Mouse (Mus musculus) gastrocnemius, postnatal 4 days (tissue): ENCODE results near the gene Ctsz. TPM values are rescaled to one million over a fixed set of nuclear protein-coding genes. Genes with fewer than 3 reads are reported as not detected.
A peak's percentile ranks its signal among the peaks of the same experiment; 100 is the strongest.

Experiments
- DNase-seq, 2 experiments: peaks; one replicate each; pipeline ENCODE4 v3.0.0; 2021 to 2022; ENCODE audit warnings: low spot score in 2 of 2, mixed read lengths in 2 of 2
- long read RNA-seq, 2 experiments: library from polyadenylated mRNA; stranded (forward); transcript quantifications; one replicate each; pipeline ENCODE4 v2.0.0; 2021
- total RNA-seq, 2 experiments: library from RNA; stranded (reverse); gene quantifications; 2 replicates each; pipeline ENCODE4 v1.2.3; 2021

The Ctsz gene
- 10 to 100 TPM; 80.8 to 95.9 TPM for total RNA-seq
- long read RNA-seq, experiment 1, transcript Ctsz-201 (6 exons, 1,441 nt): major isoform, 150 of 157 reads
- long read RNA-seq, experiment 1, partial matches to known transcripts: 4 of 157 reads
- long read RNA-seq, experiment 1, other reads (novel, unspliced or antisense): 3 of 157 reads
- long read RNA-seq, experiment 2, transcript Ctsz-201 (6 exons, 1,441 nt): major isoform, 144 of 151 reads
- long read RNA-seq, experiment 2, partial matches to known transcripts: 4 of 151 reads
- long read RNA-seq, experiment 2, other reads (novel, unspliced or antisense): 3 of 151 reads

GRCm38 (mm10) chr2:174438737-174439449 lies at the start of gene Ctsz:
Gene Ctsz (minus strand): TSS chr2:174439039.
- peak; percentile 71 to 80 for DNase-seq

GRCm38 (mm10) chr2:174487005-174487404 lies 48.2 kb upstream of the Ctsz start:
- no peak for DNase-seq

- no peak for DNase-seq
Measured at GRCm38 (mm10) chr2:174478746-174479145, 39.9 kb upstream of the Ctsz start.

GRCm38 (mm10) chr2:174477543-174478319 lies 38.9 kb upstream of the Ctsz start:
- DNase-seq: no peak

GRCm38 (mm10) chr2:174473550-174473927 lies 34.7 kb upstream of the Ctsz start:
- no peak for DNase-seq

GRCm38 (mm10) chr2:174472818-174473549 lies 34.1 kb upstream of the Ctsz start, which contains the start of gene Prelid3b:
Gene Prelid3b (minus strand): TSS chr2:174473081.
- DNase-seq: peak; percentile 99 to 100

GRCm38 (mm10) chr2:174472407-174472806 lies 33.6 kb upstream of the Ctsz start:
- DNase-seq: no peak

- no peak for DNase-seq
Measured at GRCm38 (mm10) chr2:174470786-174471405, 32.1 kb upstream of the Ctsz start.

GRCm38 (mm10) chr2:174470333-174470732 lies 31.5 kb upstream of the Ctsz start:
- DNase-seq: no peak

GRCm38 (mm10) chr2:174463789-174464523 lies 25.1 kb upstream of the Ctsz start, which contains the start of gene Atp5e:
Gene Atp5e (minus strand): TSS chr2:174464105.
- DNase-seq: peak; percentile 90 to 94

GRCm38 (mm10) chr2:174463370-174463769 lies 24.5 kb upstream of the Ctsz start:
- no peak for DNase-seq

- DNase-seq: no peak
Measured at GRCm38 (mm10) chr2:174459365-174459764, 20.5 kb upstream of the Ctsz start.

- no peak for DNase-seq
Measured at GRCm38 (mm10) chr2:174453681-174454080, 14.8 kb upstream of the Ctsz start.

GRCm38 (mm10) chr2:174450353-174450752 lies 11.5 kb upstream of the Ctsz start, which contains the start of gene Tubb1:
Gene Tubb1 (plus strand): TSS chr2:174450695.
- no peak for DNase-seq

GRCm38 (mm10) chr2:174448405-174448804 lies 9.6 kb upstream of the Ctsz start:
- DNase-seq: no peak

- DNase-seq: no peak
Measured at GRCm38 (mm10) chr2:174446905-174447304, 8.1 kb upstream of the Ctsz start.

GRCm38 (mm10) chr2:174446492-174446891 lies 7.7 kb upstream of the Ctsz start:
- DNase-seq: no peak

GRCm38 (mm10) chr2:174445018-174445417 lies 6.2 kb upstream of the Ctsz start:
- DNase-seq: no peak

GRCm38 (mm10) chr2:174444359-174444758 lies 5.5 kb upstream of the Ctsz start:
- no peak for DNase-seq

- DNase-seq: no peak
Measured at GRCm38 (mm10) chr2:174443046-174443445, 4.2 kb upstream of the Ctsz start.
